Mouse (Mus musculus) cortical plate, adult 2 months (tissue): Measurements from ENCODE around the gene Rwdd3.

Source experiments
- CTCF ChIP-seq: fragments of 200-500 bp; IDR thresholded peaks from 2 replicates; pipeline ENCODE4 v1.5.1; 2011; ENCODE audit warnings: mild to moderate bottlenecking, control low read depth, low read length; ENCODE audit not compliant: insufficient read depth; ENCODE audit errors: extremely low read depth
- POLR2A ChIP-seq: fragments of 200-500 bp; IDR thresholded peaks from 2 replicates; pipeline ENCODE4 v1.6.1; 2011; ENCODE audit warnings: mild to moderate bottlenecking, low read length, control low read depth; ENCODE audit not compliant: insufficient read depth; ENCODE audit errors: extremely low read depth

DNA sequence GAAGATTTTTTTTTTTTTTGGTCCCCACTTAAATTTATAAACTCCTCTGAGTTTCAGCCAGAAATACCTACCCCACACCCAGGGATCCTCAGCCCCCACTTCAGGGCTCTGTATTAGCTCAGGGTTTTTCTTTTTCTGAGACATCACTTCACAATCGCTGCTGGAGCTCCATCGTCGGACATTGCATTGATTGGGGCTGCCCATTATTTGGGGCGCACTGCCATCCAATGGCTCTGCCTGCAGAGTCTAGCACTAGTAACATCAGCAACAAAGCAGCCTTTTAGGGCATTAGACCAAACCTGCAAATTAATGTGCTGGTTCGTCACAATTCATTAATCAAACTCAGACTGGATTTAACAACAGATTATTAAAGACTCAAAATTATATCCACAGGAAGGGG lies 55.4 kb downstream of the Rwdd3 start:
- no peak for TF ChIP-seq CTCF
- TF ChIP-seq POLR2A, result no peak
